Mouse (Mus musculus) intestine, postnatal 0 days (tissue): ENCODE measurements around the gene Fmnl3. TPM values are rescaled to one million over a fixed set of nuclear protein-coding genes. Genes with fewer than 3 reads are reported as not detected.

Experiments
- ATAC-seq: fragments of 200-750 bp; cut with Nextera tagmentation; 2 replicates; pipeline ENCODE4 v1.8.0; 2017; ENCODE audit warnings: mild to moderate bottlenecking, moderate TSS enrichment, moderate library complexity
- H3K27ac ChIP-seq: fragments of 300-500 bp; sonication (generic); 2 replicates; pipeline ENCODE4 v1.5.1; 2014; ENCODE audit warnings: mild to moderate bottlenecking, low read depth, low read length, moderate library complexity
- H3K27me3 ChIP-seq: fragments of 300-500 bp; sonication (generic); replicated peaks from 2 replicates; pipeline ENCODE4 v1.6.1; 2014; ENCODE audit warnings: low read length, mixed read lengths; ENCODE audit not compliant: control insufficient read depth, insufficient read depth
- H3K36me3 ChIP-seq: fragments of 300-500 bp; sonication (generic); 2 replicates; pipeline ENCODE4 v1.6.1; 2014; ENCODE audit warnings: mild to moderate bottlenecking, moderate library complexity; ENCODE audit not compliant: control insufficient read depth, insufficient read depth
- H3K4me1 ChIP-seq: fragments of 300-500 bp; sonication (generic); replicated peaks from 2 replicates; pipeline ENCODE4 v1.6.1; 2014; ENCODE audit warnings: antibody characterized with exemption, low read length, mixed read lengths; ENCODE audit not compliant: control insufficient read depth, insufficient read depth
- H3K4me2 ChIP-seq: fragments of 300-500 bp; sonication (generic); replicated peaks from 2 replicates; pipeline ENCODE4 v1.6.1; 2014; ENCODE audit warnings: low read depth, mild to moderate bottlenecking, moderate library complexity
- H3K4me3 ChIP-seq: fragments of 300-500 bp; sonication (generic); 2 replicates; pipeline ENCODE4 v1.5.1; 2014; ENCODE audit warnings: low read depth, low read length
- H3K9ac ChIP-seq: fragments of 300-500 bp; sonication (generic); 2 replicates; pipeline ENCODE4 v1.6.1; 2014; ENCODE audit warnings: mild to moderate bottlenecking, low read depth, low read length
- H3K9me3 ChIP-seq: fragments of 300-500 bp; sonication (generic); 2 replicates; pipeline ENCODE4 v1.6.1; 2016; ENCODE audit warnings: mixed run types; ENCODE audit not compliant: control insufficient read depth
- CTCF ChIP-seq: sonication (generic); IDR thresholded peaks from 2 replicates; pipeline ENCODE4 v1.5.1; 2016; ENCODE audit warnings: low read depth, mild to moderate bottlenecking, control low read depth, antibody characterized with exemption, moderate library complexity
- WGBS: fragments of 180-500 bp; shearing (Covaris S2); extraction: QIAGEN DNeasy Blood & Tissue Kit; methylation state at CpG from one replicate; pipeline ENCODE4 v1.1.7; 2014; 5-methylcytosine and 5-hydroxymethylcytosine counted together
- polyA plus RNA-seq: library from polyadenylated mRNA; unstranded; fragments of >200 nt; fragmentation: Nextera tagmentation; extraction: Ambion mirVana; gene quantifications from 2 replicates; pipeline ENCODE4 v1.2.1, GENCODE M21; 2015

Gene Fmnl3
- polyA plus RNA-seq, 1 experiment from 2014 or later: 5.6 TPM

GRCm38 (mm10) chr15:99369391-99370171 is 701 bp downstream of the Fmnl3 start:
- no peak for TF ChIP-seq CTCF
- H3K4me3 ChIP-seq: peak overlapping the region; percentile 74
- H3K27ac ChIP-seq: peak overlapping the region; percentile 73
- ATAC-seq: no peak; the same call in 1 of the 2 replicates
- H3K4me2 ChIP-seq: peak overlapping the region; percentile 87
- no peaks in the 10 kb centered on the region for H3K4me1 ChIP-seq
- no peaks in the 10 kb centered on the region for H3K36me3 ChIP-seq
- whole genome bisulfite sequencing: 3% methylated on average over 38 of the region's 39 CpGs
- H3K9me3 ChIP-seq: no peaks in the 10 kb centered on the region
- H3K9ac ChIP-seq: peak overlapping the region; percentile 64
- H3K27me3 ChIP-seq: no peaks in the 10 kb centered on the region

- H3K9me3 ChIP-seq: no peaks in the 10 kb centered on the region
- no peaks in the 10 kb centered on the region for H3K36me3 ChIP-seq
- peak overlapping the region; percentile 74; the same call in 1 of the 2 replicates for H3K4me3 ChIP-seq
- H3K4me2 ChIP-seq: peak overlapping the region; percentile 87
- H3K9ac ChIP-seq: no peak overlapping the region
- WGBS: 21% methylated on average over 4 of the region's 4 CpGs
- no peak for TF ChIP-seq CTCF
- no peak for ATAC-seq
- no peaks in the 10 kb centered on the region for H3K4me1 ChIP-seq
- no peaks in the 10 kb centered on the region for H3K27me3 ChIP-seq
- H3K27ac ChIP-seq: no peak overlapping the region
Observed at GRCm38 (mm10) chr15:99368583-99369266, 1.6 kb downstream of the Fmnl3 start.

GRCm38 (mm10) chr15:99364921-99365320 is 5.4 kb downstream of the Fmnl3 start:
- no peaks in the 10 kb centered on the region for H3K4me1 ChIP-seq
- H3K4me3 ChIP-seq: no peak overlapping the region
- H3K9ac ChIP-seq: no peak overlapping the region
- no peaks in the 10 kb centered on the region for H3K36me3 ChIP-seq
- no peaks in the 10 kb centered on the region for H3K27me3 ChIP-seq
- TF ChIP-seq CTCF: no peak
- no peaks in the 10 kb centered on the region for H3K9me3 ChIP-seq
- WGBS: 72% methylated on average over 8 of the region's 8 CpGs
- no peak overlapping the region for H3K27ac ChIP-seq
- ATAC-seq: no peak
- H3K4me2 ChIP-seq: no peak overlapping the region

- 75% methylated on average over 7 of the region's 7 CpGs for WGBS
- Histone ChIP-seq H3K36me3 (no peaks in the 10 kb centered on the region), H3K4me3 (no peak overlapping the region), H3K27ac (no peak overlapping the region), H3K4me1 (no peaks in the 10 kb centered on the region), H3K9ac (no peak overlapping the region), H3K4me2 (no peak overlapping the region), H3K9me3 (no peaks in the 10 kb centered on the region), H3K27me3 (no peaks in the 10 kb centered on the region)
- no peak for TF ChIP-seq CTCF
- ATAC-seq: no peak
Observed at GRCm38 (mm10) chr15:99364022-99364530, 6.2 kb downstream of the Fmnl3 start.

GRCm38 (mm10) chr15:99358952-99359351 is 11.3 kb downstream of the Fmnl3 start:
- WGBS: 73% methylated on average over 9 of the region's 9 CpGs
- Histone ChIP-seq H3K4me2 (no peak overlapping the region), H3K27me3 (no peaks in the 10 kb centered on the region), H3K9ac (no peak overlapping the region), H3K9me3 (no peaks in the 10 kb centered on the region), H3K4me3 (no peak overlapping the region), H3K4me1 (no peaks in the 10 kb centered on the region), H3K27ac (no peak overlapping the region), H3K36me3 (no peaks in the 10 kb centered on the region; the same call in 1 of the 2 replicates)
- TF ChIP-seq CTCF: no peak
- ATAC-seq: no peak

- no peak for ATAC-seq
- no peak for TF ChIP-seq CTCF
- H3K4me3 ChIP-seq: no peak overlapping the region
- no peaks in the 10 kb centered on the region; the same call in 1 of the 2 replicates for H3K36me3 ChIP-seq
- H3K4me2 ChIP-seq: no peak overlapping the region
- H3K9ac ChIP-seq: no peak overlapping the region
- no peaks in the 10 kb centered on the region for H3K27me3 ChIP-seq
- H3K4me1 ChIP-seq: no peaks in the 10 kb centered on the region
- no peaks in the 10 kb centered on the region for H3K9me3 ChIP-seq
- WGBS: 71% methylated on average over 6 of the region's 6 CpGs
- no peak overlapping the region for H3K27ac ChIP-seq
Observed at GRCm38 (mm10) chr15:99356462-99356861, 13.8 kb downstream of the Fmnl3 start.
